Mouse (Mus musculus) testis, adult 2 months (tissue): ENCODE results near the gene Myt1l. TPM values are rescaled to one million over a fixed set of nuclear protein-coding genes. Genes with fewer than 3 reads are reported as not detected.

Source experiments
- H3K27ac ChIP-seq: fragments of 200-500 bp; 2 replicates; pipeline ENCODE4 v1.5.1; 2012; ENCODE audit warnings: low read depth, low read length; ENCODE audit not compliant: control insufficient read depth, insufficient read depth
- H3K27me3 ChIP-seq: fragments of 200-500 bp; 2 replicates; pipeline ENCODE4 v1.6.1; 2012; ENCODE audit warnings: mild to moderate bottlenecking, low read length, moderate library complexity; ENCODE audit not compliant: control insufficient read depth, insufficient read depth
- H3K36me3 ChIP-seq: fragments of 200-500 bp; 2 replicates; pipeline ENCODE4 v1.6.1; 2012; ENCODE audit warnings: mild to moderate bottlenecking, low read length; ENCODE audit not compliant: control insufficient read depth, insufficient read depth
- H3K4me1 ChIP-seq: fragments of 200-500 bp; 2 replicates; pipeline ENCODE4 v1.6.1; 2012; ENCODE audit warnings: low read length; ENCODE audit not compliant: control insufficient read depth, insufficient read depth
- H3K4me3 ChIP-seq: fragments of 200-500 bp; 2 replicates; pipeline ENCODE4 v1.5.1; 2012; ENCODE audit warnings: low read depth, mild to moderate bottlenecking, low read length, moderate library complexity, mixed read lengths; ENCODE audit not compliant: control insufficient read depth
- CTCF ChIP-seq: fragments of 200-500 bp; IDR thresholded peaks from 2 replicates; pipeline ENCODE4 v1.5.1; 2012; ENCODE audit warnings: low read depth, mild to moderate bottlenecking, inconsistent platforms, low read length, moderate library complexity; ENCODE audit not compliant: control insufficient read depth, insufficient read depth, insufficient replicate concordance
- POLR2A ChIP-seq: fragments of 200-500 bp; IDR thresholded peaks from 2 replicates; pipeline ENCODE4 v1.6.1; 2012; ENCODE audit warnings: low read depth, mild to moderate bottlenecking, inconsistent platforms, low read length, moderate library complexity; ENCODE audit not compliant: control insufficient read depth
- polyA plus RNA-seq: library from polyadenylated mRNA; depleted of rRNA; stranded (reverse); fragments of >200 nt; gene quantifications from 2 replicates; pipeline ENCODE4 v1.2.3, GENCODE M21; 2012

Myt1l gene
- polyA plus RNA-seq, 1 experiment, result 5.6 TPM

DNA sequence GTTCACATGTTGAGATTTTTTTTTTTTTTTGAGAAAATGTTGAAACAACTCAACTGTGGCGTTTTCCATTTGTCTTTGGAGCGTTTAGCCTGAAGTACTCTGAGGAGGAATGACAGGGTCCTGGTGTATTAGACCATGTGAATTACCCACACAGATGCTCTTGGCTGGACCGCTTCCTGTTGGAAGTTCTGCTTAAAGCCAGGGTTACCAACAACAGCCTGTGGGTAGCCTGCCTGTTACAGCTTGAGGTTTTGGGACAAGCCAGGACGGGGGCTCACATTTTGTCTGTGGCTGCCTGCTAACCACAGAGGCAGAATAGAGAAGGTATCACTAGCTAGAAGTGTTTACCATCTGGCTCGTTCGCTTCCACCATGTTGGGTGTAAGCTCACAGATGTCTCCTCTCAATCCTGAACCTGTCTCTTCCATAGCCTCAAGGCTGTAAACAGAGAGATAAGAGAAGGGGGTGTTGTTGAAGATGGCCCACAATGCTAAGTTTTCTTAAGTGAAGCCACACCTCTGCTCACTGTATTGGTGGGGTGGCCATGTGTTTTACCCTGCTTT is 417.1 kb downstream of the Myt1l start:
- Histone ChIP-seq H3K27ac (no peak overlapping the region), H3K27me3 (no peaks in the 10 kb centered on the region), H3K36me3 (no peaks in the 10 kb centered on the region), H3K4me3 (no peak overlapping the region), H3K4me1 (no peaks in the 10 kb centered on the region)
- no peak for TF ChIP-seq POLR2A
- no peak for TF ChIP-seq CTCF

GRCm38 (mm10) chr12:29951043-29951442 is 422.9 kb downstream of the Myt1l start:
- no peaks in the 10 kb centered on the region for H3K27me3 ChIP-seq
- H3K27ac ChIP-seq, result no peak overlapping the region
- H3K4me1 ChIP-seq, result no peaks in the 10 kb centered on the region
- TF ChIP-seq CTCF (no peak), POLR2A (no peak)
- H3K4me3 ChIP-seq, result no peak overlapping the region
- H3K36me3 ChIP-seq, result no peaks in the 10 kb centered on the region

- Histone ChIP-seq H3K36me3 (no peaks in the 10 kb centered on the region), H3K4me1 (no peaks in the 10 kb centered on the region), H3K4me3 (no peak overlapping the region), H3K27me3 (no peaks in the 10 kb centered on the region), H3K27ac (no peak overlapping the region; the same call in 1 of the 2 replicates)
- TF ChIP-seq POLR2A, result no peak
- TF ChIP-seq CTCF, result no peak
Observed at GRCm38 (mm10) chr12:29951485-29951884, 423.3 kb downstream of the Myt1l start.

- H3K4me1 ChIP-seq, result no peaks in the 10 kb centered on the region
- no peaks in the 10 kb centered on the region for H3K36me3 ChIP-seq
- H3K27me3 ChIP-seq, result no peaks in the 10 kb centered on the region
- no peak overlapping the region for H3K4me3 ChIP-seq
- TF ChIP-seq CTCF, result no peak
- no peak for TF ChIP-seq POLR2A
- no peak overlapping the region for H3K27ac ChIP-seq
Observed at GRCm38 (mm10) chr12:29952102-29952501, 423.9 kb downstream of the Myt1l start.

- H3K4me1 ChIP-seq, result no peaks in the 10 kb centered on the region
- H3K27ac ChIP-seq, result no peak overlapping the region
- no peak for TF ChIP-seq CTCF
- TF ChIP-seq POLR2A, result no peak
- H3K36me3 ChIP-seq, result no peaks in the 10 kb centered on the region
- H3K27me3 ChIP-seq, result no peaks in the 10 kb centered on the region
- no peak overlapping the region for H3K4me3 ChIP-seq
Observed at GRCm38 (mm10) chr12:29953999-29954398, 425.8 kb downstream of the Myt1l start.

DNA sequence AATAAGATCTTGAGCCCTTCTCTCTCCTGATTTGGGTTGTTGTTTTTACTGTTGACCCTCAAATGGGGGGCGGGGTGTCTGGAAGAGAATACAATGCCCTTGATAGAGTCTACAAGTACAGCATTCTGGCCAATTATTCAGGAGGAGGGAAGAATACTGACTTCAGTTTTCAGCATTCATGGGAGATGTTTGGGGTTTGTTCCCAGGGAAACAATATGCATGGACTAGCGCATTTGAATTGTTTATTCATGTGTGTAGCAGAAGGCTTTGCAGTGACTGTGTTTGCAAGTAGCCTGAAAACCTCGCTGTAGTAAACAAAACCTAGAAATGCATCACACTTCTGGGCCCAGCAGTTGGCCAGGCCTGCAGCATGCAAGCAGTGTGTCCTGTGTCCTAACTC is 426.3 kb downstream of the Myt1l start:
- no peak overlapping the region for H3K27ac ChIP-seq
- no peaks in the 10 kb centered on the region for H3K36me3 ChIP-seq
- no peak overlapping the region for H3K4me3 ChIP-seq
- no peaks in the 10 kb centered on the region for H3K4me1 ChIP-seq
- no peaks in the 10 kb centered on the region for H3K27me3 ChIP-seq
- TF ChIP-seq POLR2A (no peak), CTCF (no peak)

DNA sequence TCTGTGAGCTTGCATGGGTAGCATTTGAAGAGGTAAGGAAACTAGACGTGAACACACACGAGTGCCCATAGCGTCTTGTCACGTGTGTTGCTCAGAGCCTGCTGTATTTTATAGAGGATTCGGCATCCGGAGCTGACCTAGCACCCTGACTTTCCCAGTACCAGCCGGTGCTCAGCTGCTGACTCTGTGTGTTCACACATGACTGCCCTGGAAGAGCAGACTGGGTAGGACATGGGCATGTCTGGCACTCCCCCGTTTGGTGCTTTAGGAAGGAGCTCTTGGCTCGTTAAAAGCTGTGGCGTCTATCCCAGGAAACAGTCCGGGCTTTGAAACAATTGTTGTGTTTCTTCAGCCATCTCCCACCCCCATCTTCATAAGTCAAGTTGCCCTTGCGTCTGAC is 428.8 kb downstream of the Myt1l start:
- no peaks in the 10 kb centered on the region for H3K36me3 ChIP-seq
- TF ChIP-seq CTCF (no peak), POLR2A (no peak)
- H3K27ac ChIP-seq, result no peak overlapping the region
- H3K4me1 ChIP-seq, result no peaks in the 10 kb centered on the region
- no peak overlapping the region for H3K4me3 ChIP-seq
- no peaks in the 10 kb centered on the region for H3K27me3 ChIP-seq

DNA sequence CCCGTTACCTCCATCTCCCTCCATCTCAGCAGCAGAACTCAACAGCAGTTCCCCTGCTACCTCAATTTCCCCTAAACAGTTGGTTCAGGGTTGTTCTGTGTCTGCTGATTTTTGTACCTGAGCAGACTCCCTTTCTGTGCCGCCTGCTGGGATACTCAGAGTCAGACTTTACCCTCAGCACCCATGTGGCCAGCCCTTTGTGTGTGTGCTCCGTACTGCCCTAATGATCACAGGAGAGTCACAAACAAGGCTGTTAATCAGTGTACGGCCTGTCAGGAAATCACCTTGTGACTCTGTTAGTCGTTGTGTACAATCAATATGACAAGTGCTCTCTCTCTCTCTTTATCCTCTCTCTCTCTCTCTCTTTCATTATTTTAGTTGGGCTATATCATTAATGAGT is 430.5 kb downstream of the Myt1l start:
- Histone ChIP-seq H3K36me3 (no peaks in the 10 kb centered on the region), H3K4me3 (no peak overlapping the region), H3K4me1 (no peaks in the 10 kb centered on the region), H3K27ac (no peak overlapping the region), H3K27me3 (no peaks in the 10 kb centered on the region)
- TF ChIP-seq POLR2A (no peak), CTCF (no peak)
